Mouse (Mus musculus) bone marrow, adult 2 months (tissue): ENCODE data around the gene Srp68. TPM values are rescaled to one million over a fixed set of nuclear protein-coding genes. Genes with fewer than 3 reads are reported as not detected.

ENCODE experiments used
- H3K27ac ChIP-seq: fragments of 200-500 bp; 2 replicates; pipeline ENCODE4 v1.5.1; 2012; ENCODE audit warnings: low read depth, mild to moderate bottlenecking, control low read depth, inconsistent platforms, low read length; ENCODE audit not compliant: control insufficient read depth, poor library complexity, insufficient read depth
- H3K4me1 ChIP-seq: fragments of 200-500 bp; 2 replicates; pipeline ENCODE4 v1.6.1; 2011; ENCODE audit warnings: low read length; ENCODE audit not compliant: control insufficient read depth, insufficient read depth
- H3K4me3 ChIP-seq: fragments of 200-500 bp; replicated peaks from 2 replicates; pipeline ENCODE3; 2011; ENCODE audit warnings: mild to moderate bottlenecking, low read depth, low read length, control low read depth; ENCODE audit not compliant: control insufficient read depth
- CTCF ChIP-seq: fragments of 200-500 bp; IDR thresholded peaks from 2 replicates; pipeline ENCODE4 v1.5.1; 2011; ENCODE audit warnings: low read length, control low read depth; ENCODE audit not compliant: control insufficient read depth, insufficient read depth
- POLR2A ChIP-seq: fragments of 200-500 bp; IDR thresholded peaks from 2 replicates; pipeline ENCODE4 v1.6.1; 2011; ENCODE audit warnings: low read depth, mild to moderate bottlenecking, control low read depth, low read length, borderline replicate concordance; ENCODE audit not compliant: control insufficient read depth
- WGBS: fragments of 180-500 bp; shearing (Covaris S2); methylation state at CpG from one replicate; pipeline ENCODE4 v1.1.7; 2018; 5-methylcytosine and 5-hydroxymethylcytosine counted together
- polyA plus RNA-seq: library from polyadenylated mRNA; stranded (reverse); fragments of >200 nt; gene quantifications from 2 replicates; pipeline ENCODE4 v1.2.4, GENCODE M21; 2011; ENCODE audit warnings: low replicate concordance; ENCODE audit not compliant: missing spikeins, insufficient read depth, insufficient read length

The Srp68 gene
- polyA plus RNA-seq, 1 experiment: 44.5 TPM

- Histone ChIP-seq H3K27ac (no peak overlapping the region), H3K4me3 (no peak overlapping the region), H3K4me1 (no peaks in the 10 kb centered on the region)
- TF ChIP-seq POLR2A (no peak), CTCF (no peak)
- 63% methylated on average over 14 of the region's 14 CpGs for WGBS
Measured at GRCm38 (mm10) chr11:116247502-116248222, 26.4 kb downstream of the Srp68 start.

GRCm38 (mm10) chr11:116245616-116246015 is 28.4 kb downstream of the Srp68 start:
- H3K4me3 ChIP-seq: no peak overlapping the region
- H3K27ac ChIP-seq: no peak overlapping the region
- 91% methylated on average over 6 of the region's 6 CpGs for WGBS
- TF ChIP-seq POLR2A (no peak), CTCF (no peak)
- no peaks in the 10 kb centered on the region for H3K4me1 ChIP-seq

- Histone ChIP-seq H3K4me1 (no peaks in the 10 kb centered on the region), H3K4me3 (no peak overlapping the region), H3K27ac (no peak overlapping the region)
- TF ChIP-seq CTCF (no peak), POLR2A (no peak)
- 89% methylated on average over 8 of the region's 8 CpGs for WGBS
Measured at GRCm38 (mm10) chr11:116244580-116244979, 29.4 kb downstream of the Srp68 start.

- no peak overlapping the region for H3K27ac ChIP-seq
- WGBS: 76% methylated on average over 12 of the region's 12 CpGs
- no peaks in the 10 kb centered on the region for H3K4me1 ChIP-seq
- H3K4me3 ChIP-seq: no peak overlapping the region
- TF ChIP-seq CTCF (no peak), POLR2A (no peak)
Measured at GRCm38 (mm10) chr11:116241744-116242235, 32.2 kb downstream of the Srp68 start.

GRCm38 (mm10) chr11:116239797-116240196 is 34.2 kb downstream of the Srp68 start:
- TF ChIP-seq POLR2A (no peak), CTCF (no peak)
- H3K27ac ChIP-seq: no peak overlapping the region
- 83% methylated on average over 7 of the region's 7 CpGs for WGBS
- H3K4me3 ChIP-seq: no peak overlapping the region
- H3K4me1 ChIP-seq: no peaks in the 10 kb centered on the region

GRCm38 (mm10) chr11:116237742-116238395 is 36.1 kb downstream of the Srp68 start, which contains the start of gene Evpl:
Gene Evpl, minus strand, starts transcription at chr11:116238077.
- Histone ChIP-seq H3K27ac (no peak within 1 kb of the TSS; the same call in 1 of the 2 replicates), H3K4me1 (no peaks in the 10 kb centered on the region), H3K4me3 (no peak within 1 kb of the TSS)
- 33% methylated on average over 31 of the region's 31 CpGs for WGBS
- TF ChIP-seq CTCF (no peak), POLR2A (peak; percentile 20; the same call in 1 of the 2 replicates)

- WGBS: 87% methylated on average over 8 of the region's 8 CpGs
- Histone ChIP-seq H3K27ac (no peak overlapping the region), H3K4me1 (no peaks in the 10 kb centered on the region), H3K4me3 (no peak overlapping the region)
- TF ChIP-seq CTCF (no peak), POLR2A (no peak)
Measured at GRCm38 (mm10) chr11:116234901-116235300, 39.1 kb downstream of the Srp68 start.

GRCm38 (mm10) chr11:116232427-116232826 is 41.6 kb downstream of the Srp68 start:
- H3K4me3 ChIP-seq: no peak overlapping the region
- H3K4me1 ChIP-seq: no peaks in the 10 kb centered on the region
- TF ChIP-seq POLR2A: no peak
- no peak overlapping the region for H3K27ac ChIP-seq
- WGBS: 85% methylated on average over 17 of the region's 17 CpGs
